Mouse (Mus musculus) hindbrain, embryonic 11.5 days (tissue): ENCODE results near the gene Tmem74b. TPM values are rescaled to one million over a fixed set of nuclear protein-coding genes. Genes with fewer than 3 reads are reported as not detected.

Source experiments
- ATAC-seq: fragments of 200-750 bp; cut with Nextera tagmentation; 2 replicates; pipeline ENCODE4 v1.8.0; 2017; ENCODE audit warnings: mild to moderate bottlenecking, moderate TSS enrichment, moderate library complexity; ENCODE audit not compliant: low FRiP score
- DNase-seq: peaks from one replicate; pipeline ENCODE4 v3.0.0-alpha.2; 2015; ENCODE audit warnings: low spot score
- H3K27ac ChIP-seq: fragments of 300-500 bp; sonication (generic); 2 replicates; pipeline ENCODE4 v1.5.1; 2014; ENCODE audit warnings: mild to moderate bottlenecking, low read depth, low read length
- H3K27me3 ChIP-seq: fragments of 300-500 bp; sonication (generic); 2 replicates; pipeline ENCODE4 v1.6.1; 2014; ENCODE audit warnings: mild to moderate bottlenecking, low read length, moderate library complexity, mixed read lengths; ENCODE audit not compliant: control insufficient read depth, insufficient read depth
- H3K36me3 ChIP-seq: fragments of 300-500 bp; sonication (generic); 2 replicates; pipeline ENCODE4 v1.6.1; 2014; ENCODE audit warnings: mild to moderate bottlenecking, low read length, moderate library complexity, mixed read lengths; ENCODE audit not compliant: control insufficient read depth, insufficient read depth
- H3K4me1 ChIP-seq: fragments of 300-500 bp; sonication (generic); replicated peaks from 2 replicates; pipeline ENCODE4 v1.6.1; 2014; ENCODE audit warnings: low read length, mixed read lengths; ENCODE audit not compliant: control insufficient read depth, insufficient read depth
- H3K4me2 ChIP-seq: fragments of 300-500 bp; sonication (generic); replicated peaks from 2 replicates; pipeline ENCODE4 v1.6.1; 2014; ENCODE audit warnings: mild to moderate bottlenecking, low read depth, low read length
- H3K4me3 ChIP-seq: fragments of 300-500 bp; sonication (generic); 2 replicates; pipeline ENCODE4 v1.5.1; 2014; ENCODE audit warnings: low read depth, low read length
- H3K9ac ChIP-seq: fragments of 300-500 bp; sonication (generic); 2 replicates; pipeline ENCODE4 v1.6.1; 2014; ENCODE audit warnings: low read depth, low read length
- H3K9me3 ChIP-seq: fragments of 300-500 bp; sonication (generic); 2 replicates; pipeline ENCODE4 v1.6.1; 2016; ENCODE audit warnings: low read length; ENCODE audit not compliant: control insufficient read depth
- WGBS: fragments of 180-500 bp; shearing (Covaris S2); extraction: QIAGEN DNeasy Blood & Tissue Kit; methylation state at CpG from one replicate; pipeline ENCODE4 v1.1.7; 2014; 5-methylcytosine and 5-hydroxymethylcytosine counted together
- polyA plus RNA-seq: library from polyadenylated mRNA; unstranded; fragments of >200 nt; fragmentation: Nextera tagmentation; extraction: Ambion mirVana; gene quantifications from 2 replicates; pipeline ENCODE4 v1.2.1, GENCODE M21; 2014

Tmem74b gene
- polyA plus RNA-seq, 1 experiment from 2014 or later, result 4.3 TPM

- no peak for DNase-seq
- no peak overlapping the region for H3K4me2 ChIP-seq
- H3K36me3 ChIP-seq, result no peaks in the 10 kb centered on the region
- no peaks in the 10 kb centered on the region for H3K9me3 ChIP-seq
- 0 out of 2 replicates have a peak, but pooled peaks cover 2% of the 10 kb centered on the region for H3K27me3 ChIP-seq
- no peak overlapping the region for H3K9ac ChIP-seq
- WGBS, result 73% methylated on average over 5 of the region's 5 CpGs
- no peak for ATAC-seq
- no peaks in the 10 kb centered on the region for H3K4me1 ChIP-seq
- no peak overlapping the region for H3K4me3 ChIP-seq
- no peak overlapping the region for H3K27ac ChIP-seq
Observed at GRCm38 (mm10) chr2:151751330-151751729, 49.5 kb downstream of the Tmem74b start.

- no peak for ATAC-seq
- H3K9ac ChIP-seq, result no peak overlapping the region
- H3K4me2 ChIP-seq, result no peak overlapping the region
- 60% methylated on average over 9 of the region's 9 CpGs for WGBS
- H3K27me3 ChIP-seq, result no peaks in the 10 kb centered on the region
- no peak overlapping the region for H3K27ac ChIP-seq
- no peaks in the 10 kb centered on the region for H3K36me3 ChIP-seq
- H3K4me1 ChIP-seq, result no peaks in the 10 kb centered on the region
- H3K9me3 ChIP-seq, result no peaks in the 10 kb centered on the region
- DNase-seq, result peak; percentile 17
- no peak overlapping the region for H3K4me3 ChIP-seq
Observed at GRCm38 (mm10) chr2:151756277-151757061, 54.7 kb downstream of the Tmem74b start.

DNA sequence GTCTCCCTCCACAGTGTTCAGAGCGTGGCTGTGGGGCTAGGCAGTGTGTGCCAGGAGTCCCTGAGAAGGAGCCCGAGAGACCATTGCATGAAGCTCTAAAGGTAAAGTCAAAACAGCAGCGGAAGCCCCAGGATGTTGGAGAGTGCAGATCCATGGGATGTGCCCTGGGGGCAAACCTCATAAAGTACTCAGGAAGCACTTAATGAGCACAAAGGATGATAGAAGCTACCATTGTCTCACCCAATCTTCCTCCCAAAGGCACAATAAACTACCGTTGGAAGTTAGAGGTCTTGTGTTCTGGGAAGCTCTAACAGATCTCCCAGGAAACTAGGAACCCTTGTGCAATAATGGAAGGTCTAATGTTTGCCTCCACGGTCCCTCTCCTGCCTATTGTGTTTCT, 55.6 kb downstream of the Tmem74b start:
- Histone ChIP-seq H3K4me3 (no peak overlapping the region), H3K9ac (no peak overlapping the region), H3K4me2 (no peak overlapping the region), H3K4me1 (no peaks in the 10 kb centered on the region), H3K27me3 (no peaks in the 10 kb centered on the region), H3K27ac (no peak overlapping the region), H3K36me3 (no peaks in the 10 kb centered on the region), H3K9me3 (no peaks in the 10 kb centered on the region)
- DNase-seq (no peak), ATAC-seq (no peak)
- WGBS, result 73% methylated on average over 5 of the region's 5 CpGs

DNA sequence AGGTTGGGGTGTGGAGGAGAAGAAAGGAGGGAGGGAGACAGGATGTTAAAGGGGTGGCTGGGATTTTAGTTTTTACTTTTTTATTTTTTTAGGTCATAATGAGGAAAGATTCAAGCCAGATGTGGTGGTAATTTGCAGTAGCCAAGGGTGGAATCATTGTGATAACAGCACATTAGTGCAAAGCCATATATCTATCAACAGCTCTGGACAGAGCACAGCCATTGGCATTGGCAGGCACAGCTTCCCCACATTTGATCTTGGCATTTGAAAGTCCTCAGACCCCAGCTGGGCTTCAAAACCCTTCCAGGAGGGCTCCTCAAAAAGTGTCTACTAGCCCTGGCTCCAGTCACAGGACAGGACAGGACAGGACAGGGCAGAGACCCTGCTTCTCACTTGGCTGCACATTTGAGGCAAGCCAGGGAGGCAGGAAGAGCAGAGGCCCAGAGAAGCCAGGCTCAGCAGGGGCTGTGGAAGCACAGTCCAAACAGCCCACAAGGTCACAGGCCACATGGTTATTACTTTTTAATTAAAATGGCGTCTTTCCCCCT, 57.1 kb downstream of the Tmem74b start:
- Histone ChIP-seq H3K9ac (no peak overlapping the region), H3K36me3 (no peaks in the 10 kb centered on the region), H3K4me3 (no peak overlapping the region), H3K4me2 (no peak overlapping the region), H3K27ac (no peak overlapping the region), H3K9me3 (no peaks in the 10 kb centered on the region), H3K4me1 (no peaks in the 10 kb centered on the region), H3K27me3 (no peaks in the 10 kb centered on the region)
- ATAC-seq, result no peak
- DNase-seq, result no peak
- WGBS, result 38% methylated on average over 1 of the region's 1 CpGs

Other genes with a start within 250 kb of the Tmem74b start
- gene 4921509C19Rik, start 225.9 kb upstream of the Tmem74b start, polyA plus RNA-seq, result not detected in 2 replicates
- gene Nsfl1c, start 207.8 kb upstream of the Tmem74b start, polyA plus RNA-seq, result 294 and 295 TPM in 2 replicates
- 610 and 637 TPM in 2 replicates for gene Fkbp1a, start 159.5 kb upstream of the Tmem74b start, polyA plus RNA-seq
- 0.94 and 1.4 TPM in 2 replicates for gene Sdcbp2, start 129.4 kb upstream of the Tmem74b start, polyA plus RNA-seq
- gene Snph, start 69.4 kb upstream of the Tmem74b start, polyA plus RNA-seq, result 2.3 and 2.7 TPM in 2 replicates
- gene Rad21l, start 33.5 kb upstream of the Tmem74b start, polyA plus RNA-seq, result 0.17 TPM in 1 of 2 replicates, not detected in the other
- gene Psmf1, start 42.2 kb downstream of the Tmem74b start, polyA plus RNA-seq, result 43.5 and 45.9 TPM in 2 replicates
- 0.66 and 0.77 TPM in 2 replicates for gene Rspo4, start 140.9 kb downstream of the Tmem74b start, polyA plus RNA-seq
- gene Angpt4, start 209.2 kb downstream of the Tmem74b start, polyA plus RNA-seq, result 0.14 and 0.23 TPM in 2 replicates